Mouse (Mus musculus) lung, adult 2 months (tissue): ENCODE measurements at regions not wholly inside any gene's neighbourhood (a gene's known extent, or its start where the extent isn't known, plus 50 kb on each side); places are given as distances from the start of the nearest gene placed in this dataset.

Experiments used
- CTCF ChIP-seq: fragments of 200-500 bp; IDR thresholded peaks from 2 replicates; pipeline ENCODE4 v1.5.1; 2011; ENCODE audit warnings: mild to moderate bottlenecking, low read length, control low read depth; ENCODE audit not compliant: insufficient read depth
- POLR2A ChIP-seq: fragments of 200-500 bp; IDR thresholded peaks from 2 replicates; pipeline ENCODE4 v1.6.1; 2011; ENCODE audit warnings: low read depth, mild to moderate bottlenecking, control low read depth, low read length, borderline replicate concordance; ENCODE audit errors: extremely low read depth

DNA sequence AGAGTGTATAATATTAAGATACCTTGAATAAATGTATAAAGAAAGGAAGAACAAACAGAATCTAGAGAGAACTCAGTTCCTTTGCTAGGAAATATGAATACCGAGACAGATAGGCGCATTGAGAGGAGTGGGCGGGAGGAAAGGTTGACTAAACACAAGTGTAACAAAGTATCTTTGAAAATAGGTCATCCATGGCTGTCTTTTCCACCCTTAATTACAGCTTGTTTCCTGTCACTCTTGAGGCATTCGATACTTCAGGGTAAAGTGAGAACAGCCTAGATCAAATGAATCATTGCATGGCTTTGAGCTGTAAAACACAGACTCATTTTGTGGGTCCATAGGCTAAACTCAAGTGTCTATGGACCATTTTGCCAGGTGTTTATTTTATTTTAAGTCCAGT lies 985.3 kb upstream of the Gm7489 start:
- TF ChIP-seq CTCF = no peak
- TF ChIP-seq POLR2A = no peak
